Mouse (Mus musculus): ENCODE data around the gene Obscn.

GRCm38 (mm10) chr11:58959186-58959825, 176.9 kb downstream of the Obscn start:
- TF ChIP-seq TAL1 (conservative IDR thresholded peaks at IDR 0.05; ENCODE audit: low read depth, low read length), result no peak
- no peak for TF ChIP-seq CTCF (IDR thresholded peaks at IDR 0.05; ENCODE audit: low read depth, low read length)
- no peak for TF ChIP-seq GATA2 (IDR thresholded peaks at IDR 0.05; ENCODE audit: borderline replicate concordance, low read depth, low read length)
- no peak for TF ChIP-seq POLR2AphosphoS5 (IDR thresholded peaks at IDR 0.05; ENCODE audit: insufficient replicate concordance, low read depth, low read length)
